Mouse (Mus musculus) liver, embryonic 14.5 days (tissue): ENCODE results near the gene Tmem189.

ENCODE experiments used
- CTCF ChIP-seq: IDR thresholded peaks from 2 replicates; pipeline ENCODE4 v1.5.1; 2016; ENCODE audit warnings: antibody characterized with exemption, low read depth, control low read depth
- EP300 ChIP-seq: IDR thresholded peaks from 2 replicates; pipeline ENCODE4 v1.6.1; 2016; ENCODE audit warnings: antibody characterized with exemption, low read depth

DNA sequence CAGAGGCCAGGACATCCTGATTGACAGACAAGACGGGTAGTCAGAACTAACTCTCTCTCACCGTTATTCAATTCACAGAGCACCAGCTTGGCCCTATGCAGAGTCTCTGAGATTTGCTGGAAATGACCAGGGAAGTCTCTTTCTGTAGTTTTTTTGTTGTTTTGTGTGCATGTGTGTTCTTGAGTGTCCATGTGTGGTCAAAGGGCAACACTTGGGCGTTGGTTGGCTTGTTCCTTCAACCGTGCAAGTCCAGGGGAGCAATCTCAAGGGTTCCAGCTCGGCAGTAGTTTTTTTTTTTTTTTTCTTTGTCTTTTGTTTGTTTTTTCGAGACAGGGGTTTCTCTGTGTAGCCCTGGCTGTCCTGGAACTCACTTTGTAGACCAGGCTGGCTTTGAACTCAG lies 26.9 kb downstream of the Tmem189 start:
- TF ChIP-seq CTCF: no peak
- TF ChIP-seq EP300: no peak
